Mouse (Mus musculus): Measurements from ENCODE around the gene Sugct.

GRCm38 (mm10) chr13:17039727-17040126 is 655.6 kb downstream of the Sugct start:
- no peak for TF ChIP-seq POLR2A (IDR thresholded peaks at IDR 0.05; ENCODE audit: control insufficient read depth in 1 of 2, insufficient read depth in 1 of 2, low read depth in 1 of 2, low read length in 2 of 2, poor library complexity in 1 of 2)
- TF ChIP-seq E2F4 (IDR thresholded peaks at IDR 0.05; ENCODE audit: borderline replicate concordance, low read depth, low read length), result no peak
- no peak for TF ChIP-seq CTCF (IDR thresholded peaks at IDR 0.05 in 2 of 3, conservative IDR thresholded peaks at IDR 0.05 in 1 of 3; ENCODE audit: control insufficient read depth in 1 of 3, insufficient read depth in 1 of 3, low read depth in 2 of 3, low read length in 3 of 3, poor library complexity in 1 of 3, severe bottlenecking in 1 of 3)
